Mouse (Mus musculus) layer of hippocampus, adult 2 months (tissue): ENCODE measurements around the gene Lrrfip1. TPM values are rescaled to one million over a fixed set of nuclear protein-coding genes. Genes with fewer than 3 reads are reported as not detected.

Source experiments
- DNase-seq, 2 experiments: peaks; one replicate each; pipeline ENCODE4 v3.0.0; 2022; ENCODE audit warnings: low spot score in 2 of 2
- H3K27ac ChIP-seq: fragments of 200-600 bp; 2 replicates; pipeline ENCODE4 v1.8.1; 2022
- H3K4me3 ChIP-seq: fragments of 200-600 bp; 2 replicates; pipeline ENCODE4 v1.8.1; 2022; ENCODE audit warnings: mild to moderate bottlenecking
- CTCF ChIP-seq: fragments of 200-600 bp; conservative IDR thresholded peaks from 2 replicates; pipeline ENCODE4 v1.8.1; 2022; ENCODE audit warnings: antibody characterized with exemption, mild to moderate bottlenecking, moderate library complexity
- total RNA-seq, 2 experiments: library from RNA; stranded (reverse); gene quantifications; 2 replicates each; pipeline ENCODE4 v1.2.3; 2021

Lrrfip1 gene
- total RNA-seq, 2 experiments from 2014 or later = 77.6 to 82.3 TPM

DNA sequence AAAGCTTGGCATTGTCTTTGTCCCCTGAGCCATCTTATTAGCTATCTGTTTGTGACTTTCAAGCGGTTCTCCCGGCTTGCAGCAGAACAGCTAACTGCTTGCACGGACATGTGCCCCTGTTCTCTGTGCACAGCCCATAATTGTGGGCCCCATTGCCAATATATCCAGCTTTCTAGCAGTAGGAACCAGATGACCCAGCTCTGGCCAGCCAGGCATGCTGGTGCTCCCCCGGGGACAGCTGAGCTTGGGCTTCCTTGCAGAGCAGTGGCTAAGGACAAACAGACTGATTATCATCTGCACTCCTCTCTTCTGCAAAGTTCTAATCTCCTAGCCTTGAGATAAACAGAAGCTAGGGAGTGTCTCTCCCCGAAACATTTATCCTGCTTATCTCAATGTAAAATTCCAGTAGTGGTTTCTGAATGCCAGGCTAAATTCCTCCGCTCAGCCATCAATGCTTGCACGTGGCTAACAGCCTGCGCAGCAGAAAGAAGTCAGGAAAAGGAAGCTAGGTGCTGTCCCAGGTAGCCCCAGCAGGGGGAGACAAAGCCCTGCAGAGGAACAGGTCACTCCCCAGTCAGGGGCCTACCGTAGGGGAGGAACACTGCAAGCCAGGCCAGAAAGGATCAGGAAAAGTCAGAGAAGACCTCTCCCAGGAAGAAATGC is 25.5 kb upstream of the Lrrfip1 start:
- H3K4me3 ChIP-seq = no peak overlapping the region
- peak overlapping the region; percentile 20; the same call in 1 of the 2 replicates for H3K27ac ChIP-seq
- peak; percentile 99; the same call in 1 of the 2 replicates for TF ChIP-seq CTCF
- peak; percentile 90 to 99 for DNase-seq

DNA sequence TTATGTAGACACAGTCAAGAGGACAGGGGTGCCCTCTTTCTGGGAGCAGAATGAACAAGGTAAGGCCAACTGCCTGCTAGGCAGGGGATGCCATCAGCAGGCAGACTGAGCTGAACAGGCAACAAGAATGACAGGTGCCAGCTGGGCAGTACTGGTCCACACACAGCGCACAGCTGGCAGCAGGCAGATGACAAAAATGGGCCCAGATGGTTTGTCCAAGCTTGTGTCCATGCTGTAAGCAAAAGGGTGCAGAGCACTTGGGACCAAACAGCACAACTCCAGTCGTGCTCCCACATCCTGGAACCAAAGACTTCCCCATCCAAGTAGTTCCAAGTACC is 25.0 kb upstream of the Lrrfip1 start:
- no peak overlapping the region for H3K4me3 ChIP-seq
- no peak for DNase-seq
- peak overlapping the region; percentile 20; the same call in 1 of the 2 replicates for H3K27ac ChIP-seq
- no peak; the same call in 1 of the 2 replicates for TF ChIP-seq CTCF

DNA sequence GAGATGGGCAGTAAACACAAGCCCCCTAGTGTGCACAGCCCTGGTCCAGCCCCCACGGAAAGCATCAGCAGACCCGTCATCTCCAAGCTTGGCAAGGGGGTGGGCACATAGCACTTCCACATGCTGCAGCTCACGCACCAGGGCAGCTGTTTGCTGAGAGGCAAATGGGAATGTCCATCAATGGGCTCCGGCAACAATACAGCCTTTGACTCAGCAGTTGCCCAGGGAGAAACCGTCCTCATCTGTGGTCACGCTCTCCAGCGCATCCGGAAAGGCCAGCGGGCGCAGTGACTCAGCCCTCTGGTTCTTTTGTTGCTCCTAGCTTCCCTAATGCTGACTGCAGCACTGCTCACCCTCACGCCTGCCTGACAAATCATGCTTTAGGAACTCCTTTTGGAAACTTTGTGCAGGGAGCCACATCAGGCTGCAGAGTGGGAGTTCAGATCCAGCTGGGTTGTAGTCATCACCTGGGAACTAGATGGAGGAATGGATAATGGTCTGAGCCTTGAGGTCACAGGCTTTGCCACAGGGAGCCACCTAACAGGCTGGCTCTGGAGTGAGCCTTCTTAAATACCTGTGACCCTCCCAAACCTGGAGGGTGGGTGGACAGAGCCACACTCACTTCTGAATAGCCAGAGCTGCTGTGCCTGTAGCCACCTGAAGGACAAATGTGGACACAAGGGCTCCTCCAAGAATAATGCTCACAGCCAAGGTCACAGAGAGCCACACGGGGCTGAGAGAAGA is 23.5 kb upstream of the Lrrfip1 start:
- peak; percentile 46 to 65 for DNase-seq
- no peak for TF ChIP-seq CTCF
- Histone ChIP-seq H3K4me3 (no peak overlapping the region), H3K27ac (peak overlapping the region; percentile 52)

DNA sequence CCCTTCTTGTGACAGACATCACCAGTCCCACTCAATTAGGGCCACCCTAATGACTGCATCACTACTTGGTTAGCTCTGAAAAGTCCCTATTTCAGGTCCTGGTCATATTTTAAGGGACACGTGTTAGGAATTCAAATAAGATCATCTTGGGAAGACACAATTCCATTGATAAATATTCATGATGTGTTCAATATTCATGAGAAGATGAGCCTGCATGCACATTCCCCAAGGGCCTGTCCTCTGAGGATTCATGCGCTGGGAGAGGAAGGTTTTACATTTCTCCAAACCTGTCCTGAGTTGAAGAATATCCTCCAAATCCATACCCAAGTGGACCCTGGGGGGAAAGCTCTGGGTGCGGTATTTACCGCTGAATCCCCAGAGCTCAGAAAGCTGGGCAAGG is 22.6 kb upstream of the Lrrfip1 start:
- peak overlapping the region; percentile 52; the same call in 1 of the 2 replicates for H3K27ac ChIP-seq
- no peak for DNase-seq
- TF ChIP-seq CTCF = no peak

DNA sequence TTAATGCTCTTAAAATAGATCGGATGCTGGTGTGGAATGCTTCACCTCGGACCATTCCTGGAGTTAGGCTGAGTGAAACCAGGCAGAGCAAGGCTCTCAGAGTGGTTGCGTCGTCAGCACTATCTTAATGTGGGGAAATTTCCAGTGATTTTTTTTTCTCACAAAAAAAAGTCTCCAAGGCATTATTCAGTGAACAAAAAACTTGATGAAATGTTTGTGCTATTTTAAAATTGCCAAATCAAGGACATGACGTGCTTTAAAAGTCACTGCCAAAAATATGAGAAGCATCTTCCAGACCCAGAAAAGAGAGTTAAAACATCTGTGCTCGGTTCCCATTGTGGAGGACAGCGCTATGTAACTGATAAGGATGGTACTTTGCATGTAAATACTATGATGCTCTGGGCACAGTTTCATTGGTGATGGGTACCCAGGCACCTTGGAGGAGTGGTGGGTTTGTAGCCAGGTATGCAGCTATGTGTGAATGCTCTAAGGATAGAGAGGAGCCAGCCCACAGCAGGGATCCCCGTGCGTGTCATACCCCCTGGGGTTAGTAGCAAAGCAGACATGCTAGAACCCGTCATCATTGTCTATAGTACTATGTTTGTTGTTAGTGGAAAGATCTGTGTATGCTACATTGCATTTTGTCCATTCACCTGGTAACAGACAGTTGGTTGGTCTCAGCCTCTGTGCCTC is 17.8 kb upstream of the Lrrfip1 start:
- no peak overlapping the region for H3K4me3 ChIP-seq
- no peak for TF ChIP-seq CTCF
- H3K27ac ChIP-seq = peak overlapping the region; percentile 58; the same call in 1 of the 2 replicates
- peak in 1 of 2 experiments; percentile 8 for DNase-seq

More for the DNA sequence above, 22.6 kb upstream of the Lrrfip1 start:
- no peak overlapping the region for H3K4me3 ChIP-seq

DNA sequence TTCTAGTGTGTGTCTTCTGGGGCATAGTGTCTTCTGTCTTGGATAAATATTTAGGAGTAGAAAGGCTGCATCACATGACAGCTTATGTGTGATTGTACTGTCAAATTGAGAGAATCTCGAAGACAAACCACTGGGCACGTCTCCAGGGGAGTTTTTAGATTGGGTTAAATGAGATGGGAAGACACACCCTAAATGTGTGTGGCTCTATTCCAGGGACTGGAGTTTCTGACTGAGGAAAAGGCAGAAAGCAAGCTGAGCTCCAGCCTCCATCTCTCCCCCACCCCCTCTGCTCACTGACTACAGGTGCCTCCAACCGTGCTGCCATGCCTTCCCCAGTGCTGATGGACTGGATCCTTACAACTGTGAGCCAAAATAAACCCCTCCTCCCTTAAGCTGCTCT is 17.2 kb upstream of the Lrrfip1 start:
- DNase-seq = peak in 1 of 2 experiments; percentile 5

DNA sequence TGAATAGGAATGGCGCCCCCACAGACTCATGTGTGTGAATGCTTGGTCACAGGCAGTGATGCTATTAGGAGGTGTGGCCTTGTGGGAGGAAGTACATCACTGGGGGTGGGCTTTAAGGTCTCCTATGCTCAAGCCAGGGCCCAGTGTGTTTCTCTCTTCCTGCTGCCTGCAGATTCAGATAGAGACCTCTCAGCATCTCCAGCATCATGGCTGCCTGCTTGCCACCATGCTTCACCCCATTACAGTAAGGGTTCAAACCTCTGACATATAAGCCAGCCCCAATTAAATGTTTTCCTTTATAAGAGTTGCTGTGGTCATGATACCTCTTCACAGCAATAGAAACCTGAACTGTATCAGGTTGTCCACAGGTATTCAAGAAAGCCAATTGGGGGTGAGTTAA is 2.6 kb upstream of the Lrrfip1 start:
- no peak overlapping the region for H3K27ac ChIP-seq
- no peak overlapping the region for H3K4me3 ChIP-seq
- DNase-seq = no peak
- TF ChIP-seq CTCF = no peak

More for the DNA sequence above, 17.2 kb upstream of the Lrrfip1 start:
- no peak for TF ChIP-seq CTCF
- no peak overlapping the region for H3K4me3 ChIP-seq
- peak overlapping the region; percentile 58; the same call in 1 of the 2 replicates for H3K27ac ChIP-seq

DNA sequence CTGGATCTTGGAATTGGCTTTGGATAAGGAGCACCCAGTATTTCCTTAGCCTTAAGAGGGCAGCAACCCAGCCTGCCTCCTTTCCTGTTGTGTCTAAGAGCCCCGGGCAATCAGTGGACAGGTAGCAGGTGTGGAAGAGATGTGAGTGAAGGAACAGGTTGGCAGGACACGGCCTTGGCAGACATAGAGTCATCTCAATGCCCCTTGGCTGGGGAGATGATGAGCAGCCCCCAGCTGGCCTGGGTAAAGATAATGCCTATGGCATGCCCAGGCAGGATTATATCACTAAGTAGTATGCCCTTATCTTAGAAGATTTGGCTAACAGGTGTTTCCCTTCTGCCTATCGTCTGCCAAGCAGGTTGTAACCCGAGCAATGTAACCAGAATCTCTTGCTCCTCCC is 1.4 kb upstream of the Lrrfip1 start:
- Histone ChIP-seq H3K4me3 (no peak overlapping the region), H3K27ac (no peak overlapping the region)
- DNase-seq = no peak
- no peak for TF ChIP-seq CTCF

DNA sequence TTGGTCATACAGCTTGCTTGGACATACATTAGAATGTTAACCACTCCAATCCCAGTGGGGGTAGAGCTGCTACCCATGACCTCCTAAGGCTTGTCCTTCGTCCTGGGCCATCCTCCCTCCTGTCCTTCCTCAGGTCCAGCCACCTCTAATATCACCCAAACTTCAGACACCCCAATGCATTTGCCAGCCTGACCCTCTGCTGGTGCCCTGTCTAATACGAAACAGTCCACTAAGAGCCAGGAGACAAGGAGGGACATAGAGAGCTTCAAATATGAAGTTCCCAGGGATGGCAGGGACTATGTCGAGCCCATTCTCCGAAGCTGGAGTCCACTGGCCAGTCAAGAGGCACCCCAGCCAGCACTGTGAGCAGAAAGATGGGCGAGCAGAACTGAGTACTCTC is 896 bp upstream of the Lrrfip1 start:
- Histone ChIP-seq H3K27ac (no peak overlapping the region), H3K4me3 (peak overlapping the region; percentile 90; the same call in 1 of the 2 replicates)
- no peak for DNase-seq
- no peak for TF ChIP-seq CTCF

DNA sequence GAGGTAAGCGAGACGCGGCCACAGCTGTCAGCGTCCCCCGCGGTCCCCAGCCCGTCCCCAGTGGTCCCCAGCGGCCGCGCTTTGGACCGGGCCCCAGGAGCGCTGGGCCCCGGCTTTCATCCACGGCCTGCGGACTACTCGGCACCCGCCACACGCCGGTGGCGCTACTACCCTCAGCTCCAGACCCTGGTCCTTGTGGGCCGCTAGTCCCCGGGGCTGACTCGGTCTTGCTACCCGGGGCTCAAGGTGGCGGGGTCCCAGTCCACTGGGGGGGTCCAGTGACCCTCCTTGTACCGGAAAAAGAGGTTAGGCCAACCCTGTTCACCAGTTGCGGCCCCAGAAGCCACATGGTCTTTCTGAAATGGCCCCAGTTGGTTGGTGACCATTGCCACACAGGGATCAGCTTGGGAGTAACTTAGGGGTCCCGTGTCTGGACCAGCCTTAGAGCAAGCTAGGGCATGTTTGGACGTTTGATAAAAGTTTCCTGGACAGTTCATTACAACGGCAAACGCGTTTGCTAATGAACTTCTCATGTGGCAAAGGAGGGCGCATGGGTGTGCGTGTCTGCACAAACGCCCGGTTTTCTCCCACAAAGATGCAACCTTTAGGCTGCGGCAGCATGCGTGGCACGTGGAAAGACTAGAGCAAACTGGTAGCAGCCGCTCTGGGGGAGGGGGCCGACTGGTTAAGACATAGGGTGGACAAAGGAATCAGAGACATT is 514 bp downstream of the Lrrfip1 start:
- DNase-seq = no peak
- TF ChIP-seq CTCF = no peak
- peak overlapping the region; percentile 85 for H3K27ac ChIP-seq
- peak overlapping the region; percentile 90 for H3K4me3 ChIP-seq

DNA sequence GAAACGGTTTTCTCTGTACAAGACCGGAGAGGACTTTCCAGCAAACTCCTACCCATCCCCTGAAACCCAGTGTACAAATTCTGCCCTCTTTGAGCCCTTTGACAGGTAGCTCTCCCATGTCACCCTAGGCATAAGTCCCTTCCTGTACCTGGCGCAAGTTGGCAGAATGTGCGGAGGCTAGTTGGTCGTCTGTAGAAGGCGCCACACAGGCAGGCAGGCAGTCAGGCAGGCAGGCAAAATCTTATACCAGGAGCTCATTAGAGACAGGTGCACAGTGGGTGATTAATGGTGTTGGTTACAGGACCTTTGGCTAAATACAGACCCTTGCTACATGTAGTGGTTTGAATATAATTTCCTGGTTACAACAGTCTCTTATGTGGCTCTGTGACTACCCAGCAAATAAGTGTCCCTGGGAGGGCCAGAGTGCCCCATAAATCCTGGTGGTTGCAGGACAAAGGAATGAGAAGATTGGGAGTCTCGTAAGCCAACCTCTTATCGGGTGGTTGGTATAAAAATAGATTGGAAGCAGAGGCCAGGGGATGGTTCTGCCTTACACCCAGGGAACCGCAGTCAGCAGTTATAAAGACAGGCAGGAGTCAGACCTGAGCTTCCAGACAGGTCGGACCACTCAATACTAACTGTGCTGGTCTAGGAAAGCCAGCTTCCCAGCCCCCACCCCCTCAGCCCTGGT is 1.5 kb downstream of the Lrrfip1 start:
- Histone ChIP-seq H3K4me3 (peak overlapping the region; percentile 90), H3K27ac (no peak overlapping the region)
- no peak for DNase-seq
- TF ChIP-seq CTCF = no peak

DNA sequence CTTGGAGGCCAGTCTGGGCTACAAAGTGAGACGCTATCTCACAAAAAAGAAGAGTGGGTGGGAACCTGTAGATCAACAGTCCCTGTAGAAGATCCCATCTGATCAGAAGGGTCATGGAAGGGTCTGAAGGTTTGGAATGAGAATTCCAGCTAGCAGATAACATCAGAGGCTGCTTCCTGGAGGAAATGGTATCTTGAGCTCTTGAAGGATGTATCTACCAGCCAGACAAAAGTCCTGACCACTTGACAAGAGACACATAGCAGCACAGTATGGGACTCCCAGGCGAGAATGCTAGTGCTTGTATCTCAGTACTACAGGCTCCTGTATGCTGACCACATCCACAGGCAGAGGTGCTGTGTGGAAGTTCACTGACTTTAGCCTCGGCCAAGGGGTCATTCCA is 2.6 kb downstream of the Lrrfip1 start:
- no peak for DNase-seq
- TF ChIP-seq CTCF = no peak
- H3K4me3 ChIP-seq = no peak overlapping the region
- H3K27ac ChIP-seq = no peak overlapping the region
